Mouse (Mus musculus) cerebellum, adult 9-11 months (tissue): Measurements from ENCODE around the gene Ets2.
A peak's percentile ranks its signal among the peaks of the same experiment; 100 is the strongest.
"Not testable (repeated sequence)": the region's sequence is repeated elsewhere in the genome, so short reads cannot be mapped to it uniquely, and the experiment has no call there.

ENCODE experiments used
- DNase-seq: peaks from one replicate; pipeline ENCODE4 v3.0.0; 2022

Gene Ets2

DNA sequence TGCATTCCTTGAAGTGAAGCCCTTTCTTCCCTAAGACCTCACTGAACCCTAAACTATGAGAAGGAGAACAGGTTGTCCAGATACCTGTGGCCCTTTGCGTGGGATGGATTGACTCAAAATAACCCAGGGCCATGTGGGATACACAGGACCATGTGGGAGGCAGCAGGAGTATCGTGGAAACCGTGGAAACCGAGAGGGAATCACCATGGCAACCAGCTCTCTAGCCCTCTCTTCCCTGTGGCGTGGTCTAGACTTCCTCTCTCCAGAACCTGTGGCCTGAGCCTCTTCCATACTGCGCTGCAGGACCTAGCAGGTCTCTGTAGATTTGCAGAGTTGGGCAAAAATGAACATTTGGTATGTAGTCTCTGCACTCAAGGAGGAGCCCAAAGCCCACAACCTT lies 37.6 kb downstream of the Ets2 start:
- DNase-seq: peak; percentile 36

DNA sequence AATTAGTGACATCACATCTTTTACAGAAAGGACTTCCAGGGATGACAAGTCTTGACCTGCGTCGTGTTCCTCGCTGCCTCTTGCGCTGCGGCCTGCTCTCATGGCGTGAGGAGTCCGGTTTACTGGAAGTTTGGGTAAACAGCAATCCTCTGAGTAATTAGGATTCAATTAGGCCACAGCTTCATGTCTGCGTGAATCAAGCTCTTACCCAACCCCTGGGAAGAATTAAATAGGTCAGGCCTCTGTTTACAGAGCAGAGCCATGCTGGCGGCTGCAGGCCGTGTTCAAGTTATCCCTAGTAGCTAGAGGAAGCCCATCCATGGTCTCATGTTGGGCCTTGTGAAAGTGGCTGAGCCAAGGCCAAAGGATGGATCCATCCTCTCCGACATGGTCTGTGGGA lies 39.5 kb downstream of the Ets2 start:
- no peak for DNase-seq

DNA sequence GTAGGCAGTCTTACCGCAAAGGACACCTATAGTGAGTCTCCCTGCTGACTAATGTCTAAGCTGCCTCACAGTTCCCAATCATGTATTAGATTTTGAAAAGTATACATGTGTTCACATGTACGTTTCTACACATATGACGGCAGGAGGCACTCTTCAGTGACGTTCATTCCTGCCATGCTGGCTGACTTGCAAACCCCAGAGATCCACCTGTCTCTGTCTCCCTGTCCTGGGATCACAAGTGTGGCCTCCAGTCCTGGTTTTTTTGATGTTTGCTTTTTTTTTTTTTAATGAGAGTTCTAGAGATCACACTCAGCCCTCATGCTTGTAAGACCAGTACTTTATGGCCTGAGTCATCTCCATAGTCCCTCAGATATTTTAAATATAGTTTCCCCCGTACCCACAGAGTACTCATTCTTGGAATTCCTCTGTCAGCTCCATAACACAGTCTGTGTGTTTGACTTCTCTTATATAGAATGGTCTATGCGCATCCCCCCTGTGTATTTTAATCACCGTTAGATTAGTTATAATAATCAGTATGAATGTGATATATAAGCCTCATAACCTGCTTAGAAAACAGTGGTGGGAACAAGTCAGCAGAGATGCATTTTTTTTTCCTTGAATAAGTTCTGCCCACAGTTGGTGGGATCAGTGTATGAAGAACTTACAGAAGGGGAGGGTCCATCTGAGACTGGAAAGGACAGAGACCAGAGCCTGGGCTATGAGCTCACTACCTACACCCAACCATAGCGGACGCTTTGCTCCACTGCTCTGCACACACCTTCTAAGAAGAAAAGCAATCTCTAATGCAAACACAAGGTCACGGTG lies 40.3 kb downstream of the Ets2 start:
- no peak for DNase-seq

DNA sequence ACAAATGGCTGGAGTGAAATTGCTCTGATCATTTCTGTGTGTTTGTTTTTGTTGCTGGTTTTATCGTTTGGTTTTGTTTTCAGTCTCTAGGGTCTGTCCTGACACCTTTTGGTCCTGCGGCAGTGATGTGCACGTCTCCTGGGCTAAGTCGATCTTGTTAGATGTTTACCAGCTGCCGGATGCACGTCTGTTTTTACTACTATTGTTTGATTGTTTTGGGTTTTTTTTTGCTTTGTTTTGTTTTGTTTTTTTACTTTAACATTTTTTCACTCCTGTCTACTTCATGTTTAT lies 40.8 kb downstream of the Ets2 start:
- DNase-seq: no peak

DNA sequence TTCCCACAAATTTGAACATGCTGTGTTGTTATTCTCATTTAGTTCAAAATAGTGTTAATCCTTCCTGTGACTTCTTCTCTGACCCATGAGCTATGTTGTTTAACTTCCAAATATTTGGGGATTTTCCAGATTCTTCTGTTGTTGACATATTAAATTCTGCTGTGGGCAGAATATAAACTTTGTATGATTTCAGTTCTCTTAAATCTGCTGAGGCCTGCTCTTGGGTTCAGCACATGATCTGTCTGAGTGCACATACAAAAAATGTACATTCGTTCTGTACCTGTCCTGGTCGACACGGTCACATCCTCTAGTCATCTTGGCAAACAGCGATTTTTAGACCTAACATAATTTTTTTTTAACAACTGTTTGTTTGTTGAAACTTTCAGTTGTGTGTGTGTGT lies 41.2 kb downstream of the Ets2 start:
- no peak for DNase-seq

DNA sequence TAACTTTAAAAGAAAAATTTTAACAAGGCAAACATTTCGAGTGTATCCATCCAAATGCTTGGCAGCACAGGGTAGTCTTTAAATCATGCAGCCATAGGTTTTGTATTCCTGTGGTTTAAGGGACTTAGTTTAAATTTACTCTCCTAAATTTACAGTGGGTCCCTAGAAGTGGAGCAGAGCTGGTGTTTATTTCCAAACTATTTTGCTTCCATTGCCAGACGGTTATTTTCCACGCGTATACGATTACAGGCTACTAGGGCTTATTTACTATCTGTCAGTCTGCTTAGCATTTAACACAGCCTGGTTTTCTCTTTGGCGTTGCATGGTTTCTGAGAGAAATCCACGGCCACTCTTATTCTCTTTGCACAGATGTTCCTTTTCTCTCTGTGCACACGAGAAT lies 42.9 kb downstream of the Ets2 start:
- DNase-seq: no peak

DNA sequence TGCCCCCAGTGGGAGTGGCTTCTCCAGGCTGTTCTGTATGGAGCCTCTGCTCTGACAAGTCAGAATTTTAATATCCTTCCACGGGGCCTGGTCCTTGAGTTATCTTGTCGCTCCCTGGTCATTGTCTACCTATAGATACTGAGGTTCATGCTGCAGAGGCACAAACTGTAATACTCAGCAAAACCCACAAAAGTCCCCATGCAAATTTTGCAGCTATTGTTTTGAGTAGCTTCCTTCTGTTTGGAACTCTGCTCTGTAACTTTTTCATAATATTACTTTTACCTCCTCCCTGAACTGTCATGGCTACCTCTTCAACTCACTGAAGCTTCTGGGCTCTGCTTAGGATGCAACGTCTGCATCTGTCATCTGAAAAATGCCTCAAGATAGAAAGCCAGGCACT lies 43.8 kb downstream of the Ets2 start:
- no peak for DNase-seq

DNA sequence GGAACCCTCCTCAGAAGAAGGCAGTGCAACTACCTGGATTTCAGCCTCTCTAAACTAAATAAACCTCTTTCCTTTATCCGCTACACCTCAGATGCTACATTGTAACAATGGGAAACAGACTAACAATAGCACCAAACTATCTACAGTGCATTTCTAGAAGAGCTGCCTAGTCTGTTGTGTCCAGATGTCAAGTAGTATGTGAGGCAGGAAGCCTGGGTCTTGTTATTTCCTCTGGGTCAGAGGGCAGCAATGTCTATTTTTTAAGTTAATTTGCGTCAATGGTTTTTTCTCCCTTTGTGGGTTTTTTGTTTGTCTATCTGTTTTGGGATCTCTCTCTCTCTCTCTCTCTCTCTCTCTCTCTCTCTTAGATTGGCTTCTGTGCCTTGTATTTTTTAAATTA lies 44.7 kb downstream of the Ets2 start:
- DNase-seq: no peak

DNA sequence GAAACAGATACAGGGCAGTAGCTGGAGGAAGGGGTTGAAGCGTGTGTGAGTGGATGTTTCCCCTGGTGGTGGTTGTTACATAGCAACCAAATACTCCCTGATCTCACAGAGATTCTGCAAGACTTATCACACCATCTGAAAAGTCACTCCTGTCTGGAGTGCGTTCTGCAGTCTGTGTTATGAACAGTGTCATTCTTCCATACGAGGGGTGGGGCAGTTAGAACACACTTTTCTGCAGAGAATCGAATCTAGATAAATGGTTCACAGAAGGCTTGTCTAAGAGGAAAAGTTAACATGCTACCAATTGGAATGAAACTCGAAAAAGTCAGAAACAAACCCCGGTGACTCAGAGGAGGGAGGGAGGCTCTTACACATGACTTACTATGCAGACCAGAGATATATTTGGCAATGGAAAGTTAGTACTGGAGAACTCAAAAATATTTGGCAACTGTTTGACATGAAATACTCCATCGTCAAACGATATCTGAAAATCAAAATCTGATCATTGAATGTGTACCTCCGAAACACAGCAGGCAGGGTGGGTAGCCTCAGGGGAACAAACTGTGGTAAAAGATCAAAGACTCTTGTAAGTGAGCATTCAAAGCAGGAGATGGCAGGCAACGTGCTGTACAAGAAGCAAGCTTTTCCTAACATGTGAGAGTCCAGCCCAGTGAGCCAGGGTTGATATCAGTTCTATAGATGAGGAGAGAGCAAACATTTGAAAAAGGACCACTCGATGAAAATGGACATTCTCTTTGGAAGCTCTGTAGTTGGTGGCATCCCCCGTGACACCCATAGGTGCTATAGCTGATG lies 47.6 kb downstream of the Ets2 start:
- no peak for DNase-seq

DNA sequence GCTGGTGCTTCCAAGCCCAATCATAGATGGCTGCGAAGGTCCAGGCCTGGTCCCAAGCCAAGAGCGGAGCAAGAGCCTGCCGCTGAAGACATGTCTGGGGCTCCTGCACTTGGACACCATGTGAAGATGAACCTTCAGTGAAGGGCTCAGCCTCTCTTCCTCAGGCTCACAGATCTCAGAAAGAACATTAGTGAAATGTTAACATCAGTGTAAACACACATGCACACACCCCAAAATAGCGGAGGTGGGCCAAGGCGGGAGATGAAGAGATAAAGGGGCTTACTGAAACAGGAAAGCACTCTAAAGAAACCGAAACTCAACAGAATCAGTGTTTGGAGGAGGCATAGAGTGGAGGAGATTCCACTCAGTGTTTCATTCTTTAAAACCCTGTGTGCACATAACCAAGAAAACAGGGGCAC lies 48.3 kb downstream of the Ets2 start:
- DNase-seq: no peak

DNA sequence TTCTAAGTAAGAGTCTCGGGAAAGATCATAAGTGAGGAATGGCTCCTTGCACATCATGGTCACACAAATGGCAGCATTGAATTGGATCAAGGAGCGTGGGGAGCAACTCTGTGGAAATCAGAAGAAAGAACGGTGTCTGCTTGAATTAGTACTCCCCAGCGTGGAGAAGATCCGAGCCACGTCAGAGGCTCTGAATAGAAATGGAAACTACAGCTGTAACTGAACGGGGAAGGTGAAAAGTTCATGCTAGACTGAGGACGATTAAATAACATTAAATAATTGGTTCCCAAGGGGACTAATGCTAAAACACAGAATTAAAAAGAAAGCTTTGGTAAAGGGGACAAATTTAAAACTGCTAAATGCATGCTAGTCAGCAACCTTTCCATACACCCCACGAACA lies 50.6 kb downstream of the Ets2 start:
- DNase-seq: no peak

DNA sequence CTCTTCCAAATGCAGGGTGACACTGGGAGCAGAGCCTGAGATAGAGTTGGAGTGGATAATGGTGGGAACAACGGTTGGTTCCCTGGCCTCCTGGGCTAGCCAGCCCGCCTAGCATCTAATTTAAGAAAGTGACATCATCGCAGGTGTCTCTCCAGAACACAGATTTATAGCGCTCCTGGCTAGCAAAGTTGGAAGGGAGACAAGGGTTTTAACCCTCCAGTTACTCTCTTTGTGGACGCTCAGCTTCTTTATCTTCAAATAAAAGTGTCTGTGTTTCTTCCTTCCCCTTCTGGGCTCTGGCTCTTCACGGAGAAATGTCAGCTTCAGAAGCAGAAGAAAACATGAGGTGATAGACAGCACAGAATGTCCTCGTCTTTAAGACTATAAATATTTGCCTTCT lies 51.4 kb downstream of the Ets2 start:
- peak; percentile 51 for DNase-seq

DNA sequence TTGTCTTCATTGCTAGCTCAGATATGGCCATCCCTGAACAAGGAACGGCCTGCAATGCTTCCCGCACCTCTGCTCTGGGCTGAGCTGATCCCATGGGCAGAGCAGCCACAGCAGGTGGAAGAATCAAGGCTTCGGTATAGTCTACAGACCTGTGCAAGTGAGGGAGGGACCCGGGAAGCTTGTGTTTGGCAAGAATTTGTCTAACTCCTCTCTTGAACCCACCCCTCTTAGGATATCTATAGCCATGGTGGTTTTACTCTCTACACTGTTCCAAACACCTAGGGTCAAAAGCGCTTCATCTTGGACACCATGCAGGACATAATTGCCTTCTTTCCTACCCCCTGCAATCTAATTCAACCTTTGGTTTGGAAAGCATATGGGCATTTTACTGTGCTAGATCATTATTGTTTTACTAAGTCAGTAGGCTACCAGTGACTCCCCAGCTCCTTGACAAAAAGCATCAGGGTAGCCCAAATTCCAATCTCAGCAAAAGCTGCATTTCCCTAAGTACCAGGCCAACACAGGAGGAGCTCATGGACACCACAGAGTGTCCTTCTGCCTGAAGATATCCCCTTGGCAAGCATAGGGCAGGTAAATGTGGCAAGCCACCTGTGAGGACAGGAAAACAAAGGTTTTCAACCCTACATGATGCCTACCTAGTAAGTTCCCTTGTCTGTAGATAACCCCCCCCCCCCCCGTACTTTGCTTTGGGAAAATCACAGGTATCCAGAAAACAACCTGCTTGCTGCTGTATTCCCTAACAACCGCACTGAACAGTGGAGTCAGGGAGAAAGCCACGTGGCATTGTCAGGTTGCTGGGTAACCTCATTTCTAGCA lies 57.5 kb downstream of the Ets2 start:
- DNase-seq: peak; percentile 95

DNA sequence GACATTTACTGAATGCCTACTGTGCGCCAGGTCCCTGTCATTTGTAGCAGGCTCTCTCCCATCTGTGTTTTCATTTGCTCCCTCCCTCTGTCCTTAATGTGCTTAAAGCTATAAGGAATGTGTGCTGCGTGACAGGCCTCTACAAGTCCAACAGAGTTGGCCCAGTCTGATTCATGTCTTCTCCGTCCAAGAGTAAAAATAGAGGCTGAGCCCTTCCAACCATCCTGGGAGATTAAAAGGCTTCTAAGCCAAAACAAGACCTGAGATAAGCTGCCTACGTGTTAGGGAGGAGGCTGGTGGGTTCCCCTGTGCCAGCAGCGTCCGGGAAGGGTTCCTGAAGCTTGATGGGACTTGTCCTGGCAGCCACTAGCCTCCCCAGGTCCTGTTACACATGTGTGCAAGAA lies 58.1 kb downstream of the Ets2 start:
- peak; percentile 87 for DNase-seq

DNA sequence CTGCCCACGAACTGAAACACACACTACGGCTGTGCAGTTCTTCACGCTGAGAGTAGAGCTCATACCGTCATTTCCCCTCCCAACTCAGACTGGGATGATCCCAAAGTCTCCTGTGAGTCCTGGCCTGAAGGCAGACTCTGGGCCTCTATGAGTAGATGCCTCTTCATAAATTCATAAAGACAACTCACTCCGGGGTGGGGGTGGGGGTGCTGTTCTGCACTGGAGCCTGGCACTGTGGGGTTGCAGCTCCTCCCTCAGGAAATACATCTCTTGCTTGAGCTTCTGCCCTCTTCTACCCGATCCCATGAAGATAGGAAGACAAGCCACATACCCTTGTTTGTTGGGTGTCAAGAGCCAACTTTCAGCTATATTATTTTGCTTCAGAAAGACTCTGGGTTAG lies 59.9 kb downstream of the Ets2 start:
- no peak for DNase-seq

DNA sequence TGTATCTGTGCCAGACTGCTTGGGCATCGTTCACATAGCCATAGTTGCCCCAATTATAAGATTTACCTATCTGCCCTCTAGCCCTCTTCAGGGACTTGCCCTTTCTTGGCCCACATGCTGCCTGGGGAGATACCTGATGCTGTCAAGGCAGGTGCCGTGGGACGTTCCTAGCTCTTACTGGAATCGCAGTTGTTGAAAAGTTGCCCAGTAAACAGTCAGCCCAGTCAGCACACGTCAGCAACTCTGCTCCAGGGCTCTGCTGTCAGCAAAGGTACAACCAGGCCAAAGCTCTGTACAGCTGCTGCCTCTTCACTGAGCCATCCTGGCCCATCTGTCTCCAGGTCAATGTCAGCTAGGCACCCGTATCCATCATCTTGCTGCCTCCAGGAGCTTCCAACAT lies 61.3 kb downstream of the Ets2 start:
- DNase-seq: no peak

DNA sequence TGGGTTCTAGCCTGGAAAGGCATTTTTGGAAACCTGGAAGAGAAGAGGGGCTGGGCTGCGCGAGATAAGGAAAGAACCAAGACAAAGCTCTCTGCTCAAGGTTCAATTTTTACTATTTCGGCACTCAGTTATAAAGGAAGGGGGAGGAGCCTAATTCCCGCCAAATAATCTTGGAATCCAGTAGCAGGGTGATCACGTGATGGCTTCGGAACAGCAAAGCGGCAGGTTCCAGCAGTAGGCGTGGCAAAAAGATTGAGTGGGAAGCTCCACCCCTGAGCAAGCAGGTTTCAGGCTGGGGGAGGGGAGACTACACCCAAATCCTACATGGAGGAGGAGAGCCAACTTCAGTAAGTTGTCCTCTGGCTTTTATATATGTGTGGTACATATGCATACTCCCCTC lies 62.2 kb downstream of the Ets2 start:
- not testable (repeated sequence) for DNase-seq

DNA sequence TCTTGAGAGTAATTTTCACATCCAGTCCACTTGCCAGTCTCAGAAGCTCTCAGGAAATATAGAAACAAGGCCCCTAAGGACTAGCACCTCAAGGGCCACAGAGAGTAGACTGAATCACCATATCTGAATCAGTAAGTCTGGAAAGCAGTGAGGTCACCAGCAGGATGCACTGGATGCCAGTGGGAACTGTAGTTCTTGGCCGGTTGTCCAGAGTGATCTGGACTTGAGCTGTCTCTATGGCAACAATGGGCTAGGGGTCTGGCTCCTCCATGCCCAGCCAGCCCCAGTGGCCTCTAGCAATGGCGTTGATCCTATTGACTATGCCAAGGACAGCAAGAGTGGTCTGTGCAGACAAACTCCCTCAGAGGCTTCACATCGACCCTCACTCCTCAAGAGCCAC lies 64.3 kb downstream of the Ets2 start:
- DNase-seq: no peak

DNA sequence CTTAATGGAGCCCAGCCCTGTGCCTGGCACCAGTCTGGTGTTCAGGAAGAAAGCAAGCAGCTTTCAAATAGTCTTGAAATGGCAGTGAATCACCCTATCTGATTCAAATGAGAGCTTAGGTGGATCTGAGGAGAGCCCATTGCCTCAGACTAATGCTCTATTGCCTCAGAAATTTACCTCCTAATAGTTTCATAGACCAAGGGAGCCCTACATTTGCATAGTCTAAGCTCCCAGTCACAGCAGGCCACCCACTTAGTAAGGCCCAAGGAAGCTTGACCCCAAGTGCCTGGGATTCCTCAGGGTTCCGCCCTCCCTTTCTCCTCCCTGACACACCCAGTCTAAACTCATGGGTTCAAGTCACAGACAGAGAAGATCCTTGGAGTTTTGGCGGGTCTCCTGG lies 65.4 kb downstream of the Ets2 start:
- DNase-seq: no peak

DNA sequence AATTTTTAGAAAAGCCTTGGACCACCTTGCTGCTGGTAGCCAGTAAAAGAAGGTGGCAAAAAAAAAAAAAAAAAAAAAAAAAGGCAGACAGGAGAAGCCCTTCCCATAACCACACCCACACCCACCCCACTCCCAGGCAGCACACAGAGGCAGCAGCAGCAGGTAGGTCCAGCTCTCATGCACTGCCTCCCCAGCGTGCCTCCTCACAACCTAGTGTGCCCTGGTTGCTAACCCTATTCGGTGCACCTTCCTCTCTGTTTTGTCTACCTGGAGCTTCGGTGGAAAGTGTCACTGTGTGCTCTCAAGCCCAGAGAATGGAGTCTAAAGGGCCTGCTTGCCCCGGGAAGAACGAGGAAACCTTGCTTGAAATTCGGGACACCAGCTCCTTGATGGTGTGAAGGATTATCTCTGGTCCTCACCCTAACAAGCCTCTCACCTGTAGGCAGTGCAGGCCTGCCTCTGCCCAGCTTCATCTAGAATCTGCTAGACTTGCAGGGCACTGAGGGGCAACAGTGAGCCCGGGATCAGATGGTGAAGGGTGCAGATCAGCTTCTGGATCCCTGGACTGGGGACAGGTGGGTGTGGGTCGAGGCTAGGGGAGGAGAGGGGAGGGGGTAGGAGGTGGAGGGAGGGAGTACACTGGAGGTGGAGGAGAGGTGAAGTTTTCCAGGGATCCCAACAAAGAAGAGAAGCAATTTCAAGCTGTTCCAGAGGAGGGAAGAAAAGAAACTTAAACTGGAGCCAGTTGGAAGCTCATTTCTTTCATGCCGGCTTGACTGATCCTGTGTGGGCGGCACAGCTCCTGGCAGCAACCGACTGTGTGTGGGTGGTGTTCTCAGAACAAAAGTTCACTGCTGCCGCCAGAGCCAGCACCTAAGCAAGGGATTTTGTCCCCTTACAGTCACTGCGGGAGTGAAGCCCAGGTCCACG lies 67.5 kb downstream of the Ets2 start:
- DNase-seq: peak; percentile 75

DNA sequence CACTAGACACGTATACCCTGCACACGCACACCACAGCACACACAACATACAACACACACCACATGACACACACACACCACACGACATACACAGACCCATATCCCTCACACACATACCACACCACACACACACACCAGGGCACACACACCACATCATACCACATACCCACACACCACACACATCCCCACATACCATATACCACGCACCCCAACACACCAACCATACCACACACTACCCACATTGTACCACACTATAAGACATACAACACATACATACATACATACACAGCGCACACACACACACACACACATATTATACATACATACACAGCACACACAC lies 68.1 kb downstream of the Ets2 start:
- DNase-seq: no peak

DNA sequence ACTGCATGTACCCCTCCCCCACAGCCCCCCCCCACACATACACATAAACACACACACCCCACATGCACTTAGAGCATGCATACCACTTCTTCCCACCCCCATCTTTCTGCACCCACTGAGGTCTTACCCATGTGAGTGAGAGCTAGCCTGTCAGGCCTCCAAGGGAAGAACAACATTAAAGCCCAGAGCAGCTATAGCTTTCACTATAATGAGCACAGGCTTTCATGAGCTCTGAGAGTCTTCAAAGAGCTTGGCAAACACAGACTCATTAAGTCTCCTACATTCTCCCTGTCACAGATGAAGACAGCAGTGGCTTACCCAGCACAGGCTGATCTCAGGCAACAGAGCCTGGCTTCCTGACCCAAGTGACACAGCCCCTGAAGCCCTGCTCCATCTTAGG lies 68.5 kb downstream of the Ets2 start:
- no peak for DNase-seq
